Mouse (Mus musculus) E14TG2a.4 (cell line): ENCODE measurements at regions not wholly inside any gene's neighbourhood (a gene's known extent, or its start where the extent isn't known, plus 50 kb on each side); places are given as distances from the start of the nearest gene placed in this dataset.

ENCODE experiments used
- CTCF ChIP-seq: conservative IDR thresholded peaks from 2 replicates; pipeline ENCODE4 v1.5.1; 2014; ENCODE audit warnings: low read length
- NANOG ChIP-seq: IDR thresholded peaks from 2 replicates; pipeline ENCODE4 v1.6.1; 2014; ENCODE audit warnings: borderline replicate concordance, low read length, mixed read lengths
- POU5F1 ChIP-seq: IDR thresholded peaks from 2 replicates; pipeline ENCODE4 v1.6.1; 2014; ENCODE audit warnings: low read length, borderline replicate concordance

DNA sequence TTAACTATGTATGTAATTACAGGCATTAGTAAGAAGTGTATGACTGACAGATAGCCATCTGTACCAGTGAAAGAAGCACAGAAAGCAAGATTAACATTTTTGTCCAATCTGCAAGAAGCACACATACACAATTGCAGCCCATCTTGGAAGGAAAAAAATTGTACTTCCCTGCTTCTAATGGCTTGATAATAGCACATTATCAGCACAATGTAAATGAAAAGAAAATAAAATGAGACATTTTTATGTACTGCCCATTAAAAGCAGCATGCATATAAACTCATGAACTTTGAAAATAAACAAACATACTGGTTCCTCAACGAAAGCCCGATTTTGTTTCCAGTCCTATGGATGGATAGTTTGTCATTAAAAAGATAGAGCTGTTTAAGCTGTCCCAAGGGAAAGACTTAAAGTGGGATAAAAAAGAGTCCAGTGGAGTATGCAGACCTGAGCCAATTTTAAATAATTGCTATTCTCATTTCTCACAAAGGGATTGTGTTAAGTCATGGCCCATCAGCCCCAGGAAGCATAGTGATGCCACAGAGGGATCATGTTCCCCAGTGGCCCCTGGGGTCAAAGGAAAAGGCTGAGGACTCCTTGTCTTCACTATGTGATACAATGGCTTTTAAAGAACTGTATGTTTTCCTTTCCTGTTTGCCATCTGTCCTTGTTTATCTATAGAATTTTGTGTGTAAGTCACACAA, 222.0 kb upstream of the Cdh11 start:
- TF ChIP-seq CTCF (no peak), POU5F1 (no peak), NANOG (no peak)
